Mouse (Mus musculus) layer of hippocampus, postnatal 25 days (tissue): ENCODE data around the gene Zfp52. TPM values are rescaled to one million over a fixed set of nuclear protein-coding genes. Genes with fewer than 3 reads are reported as not detected.

Experiments used
- DNase-seq, 2 experiments: peaks; one replicate each; pipeline ENCODE4 v3.0.0; 2022; ENCODE audit warnings: mixed read lengths in 2 of 2, low spot score in 1 of 2; ENCODE audit errors: extremely low spot score in 1 of 2
- total RNA-seq, 2 experiments: library from RNA; stranded (reverse); gene quantifications; 2 replicates each; pipeline ENCODE4 v1.2.3; 2021

The Zfp52 gene
- total RNA-seq, 2 experiments from 2014 or later: 6.0 to 6.7 TPM

GRCm38 (mm10) chr17:21536676-21537075 is 1.3 kb downstream of the Zfp52 start:
- DNase-seq: no peak

DNA sequence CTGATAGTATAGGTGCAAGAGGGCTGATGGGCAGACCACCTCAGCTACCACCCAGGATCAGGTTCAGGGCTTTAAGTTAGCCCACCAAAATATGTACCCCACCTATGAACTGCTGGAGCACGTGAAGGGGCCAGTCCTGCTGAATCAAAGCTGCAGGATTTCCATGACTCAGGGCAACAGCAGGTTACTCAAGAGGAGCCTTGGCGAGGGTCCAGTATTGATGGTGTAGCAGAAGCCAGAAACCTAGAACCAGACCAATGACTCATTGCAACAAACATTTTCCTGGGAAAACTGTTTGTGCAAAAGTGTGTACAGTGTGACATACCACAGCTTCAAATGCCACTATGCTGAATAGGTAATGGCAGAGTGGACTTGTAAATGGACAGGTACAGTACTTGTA is 22.5 kb downstream of the Zfp52 start:
- DNase-seq: no peak

- DNase-seq: peak in 1 of 2 experiments; percentile 15
These were observed 30.9 kb downstream of the Zfp52 start for GRCm38 (mm10) chr17:21566220-21566619.

- DNase-seq: peak; percentile 60
These were observed 31.5 kb downstream of the Zfp52 start, which contains the start of gene Zfp948 for GRCm38 (mm10) chr17:21566728-21567349. Gene Zfp948 (plus strand): TSS chr17:21567008.

DNA sequence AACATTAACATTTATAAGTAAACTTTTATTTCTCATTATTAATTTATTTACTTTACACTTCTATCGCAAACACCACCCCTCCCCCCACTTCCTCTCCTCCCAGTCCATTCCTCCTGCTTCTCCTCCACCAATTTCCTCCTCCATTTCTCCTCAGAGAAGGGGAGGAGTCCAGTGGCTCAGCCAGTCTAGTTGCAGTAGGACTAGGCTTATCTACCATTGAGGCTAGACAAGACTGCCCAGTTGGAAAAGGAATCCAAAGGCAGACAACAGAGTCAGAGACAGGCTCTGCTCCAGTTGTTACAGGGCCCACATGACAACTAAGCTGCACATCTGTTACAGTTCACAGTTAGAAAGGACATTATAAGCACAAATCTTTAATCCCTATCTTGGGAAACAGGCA is 32.4 kb downstream of the Zfp52 start:
- peak in 1 of 2 experiments; percentile 6 for DNase-seq

DNA sequence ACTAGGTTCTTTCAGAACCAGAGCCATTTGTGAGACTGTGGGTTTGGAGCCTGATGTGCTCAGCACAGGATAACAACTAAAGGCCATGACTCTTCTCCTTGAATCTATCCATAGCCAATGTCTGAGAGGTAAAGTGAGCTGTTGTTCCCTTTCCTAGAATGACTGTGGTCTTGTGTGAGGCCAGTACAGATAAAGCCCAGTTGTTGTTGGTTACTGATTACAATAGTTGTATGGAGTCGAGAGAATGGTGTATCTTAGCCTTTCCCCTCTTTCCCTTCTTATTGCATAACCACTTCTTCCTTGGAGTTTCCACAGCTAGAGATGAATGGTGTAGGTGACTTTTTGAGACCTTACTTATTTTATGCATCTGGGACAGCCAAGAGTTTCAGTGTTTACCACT is 43.7 kb downstream of the Zfp52 start:
- DNase-seq: no peak

DNA sequence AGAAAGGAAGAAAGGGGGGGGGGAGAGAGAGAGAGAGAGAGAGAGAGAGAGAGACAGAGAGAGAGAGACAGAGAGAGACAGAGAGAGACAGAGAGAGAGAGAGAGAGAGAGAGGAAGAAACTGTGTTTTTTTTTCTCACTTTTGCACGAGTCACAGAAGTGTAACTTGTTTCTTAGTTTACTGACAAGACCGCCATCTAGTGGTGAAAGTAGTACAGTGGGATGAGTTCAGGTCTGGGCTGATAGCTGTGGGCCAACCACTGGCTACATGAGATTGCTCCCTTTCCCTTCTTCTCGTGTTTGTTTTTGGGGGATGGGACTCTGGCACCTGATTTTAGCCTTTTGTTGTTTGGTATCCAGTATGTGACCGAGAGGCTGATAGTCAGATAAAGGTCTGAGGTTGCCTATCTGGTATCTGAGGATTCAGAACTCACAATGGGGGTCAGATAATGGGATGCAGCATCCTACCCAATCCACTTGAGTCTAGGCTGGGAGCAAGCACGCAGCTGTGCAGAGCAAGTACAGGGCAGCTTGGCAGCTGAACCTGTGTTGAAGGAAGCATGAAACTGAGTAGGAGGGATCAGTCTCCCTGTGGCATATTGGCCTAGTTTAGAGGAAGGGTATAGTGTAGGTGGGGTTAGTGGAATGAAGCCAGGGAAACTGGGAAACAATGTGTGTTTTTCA is 44.3 kb downstream of the Zfp52 start:
- peak in 1 of 2 experiments; percentile 4 for DNase-seq

- no peak for DNase-seq
These were observed 50.2 kb downstream of the Zfp52 start for GRCm38 (mm10) chr17:21585521-21585920.

Other genes starting within 250 kb of the Zfp52 start
- not detected for gene Vmn1r237, start 223.7 kb upstream of the Zfp52 start, total RNA-seq
- gene Zfp677, start 151.8 kb upstream of the Zfp52 start, total RNA-seq: 1 to 10 TPM; 1.4 to 1.6 TPM
- under 1 TPM; 0.62 to 0.77 TPM for gene Zfp54, start 112.3 kb upstream of the Zfp52 start, total RNA-seq
- 1 to 10 TPM; 3.5 to 3.9 TPM for gene Zfp51, start 85.2 kb upstream of the Zfp52 start, total RNA-seq
- gene Zfp53, start 46.5 kb upstream of the Zfp52 start, total RNA-seq: 1 to 10 TPM; 4.2 TPM
- gene Zfp948, start 31.5 kb downstream of the Zfp52 start, total RNA-seq: 10 to 100 TPM; 11.8 to 13.0 TPM
- 1 to 10 TPM; 8.9 to 9.8 TPM for gene Zfp983, start 115.1 kb downstream of the Zfp52 start, total RNA-seq
- 1 to 10 TPM; 6.5 to 10.0 TPM for gene Gm10226, start 156.3 kb downstream of the Zfp52 start, total RNA-seq
- 1 to 10 TPM; 7.1 to 7.8 TPM for gene Zfp760, start 172.2 kb downstream of the Zfp52 start, total RNA-seq
- 1 to 10 TPM; 3.9 TPM for gene Zfp229, start 195.3 kb downstream of the Zfp52 start, total RNA-seq